Mouse (Mus musculus) thymus, postnatal 14 days (tissue): ENCODE measurements around the gene Slc22a23.

Experiments used
- DNase-seq: peaks from one replicate; pipeline ENCODE4 v3.0.0; 2021

The Slc22a23 gene

DNA sequence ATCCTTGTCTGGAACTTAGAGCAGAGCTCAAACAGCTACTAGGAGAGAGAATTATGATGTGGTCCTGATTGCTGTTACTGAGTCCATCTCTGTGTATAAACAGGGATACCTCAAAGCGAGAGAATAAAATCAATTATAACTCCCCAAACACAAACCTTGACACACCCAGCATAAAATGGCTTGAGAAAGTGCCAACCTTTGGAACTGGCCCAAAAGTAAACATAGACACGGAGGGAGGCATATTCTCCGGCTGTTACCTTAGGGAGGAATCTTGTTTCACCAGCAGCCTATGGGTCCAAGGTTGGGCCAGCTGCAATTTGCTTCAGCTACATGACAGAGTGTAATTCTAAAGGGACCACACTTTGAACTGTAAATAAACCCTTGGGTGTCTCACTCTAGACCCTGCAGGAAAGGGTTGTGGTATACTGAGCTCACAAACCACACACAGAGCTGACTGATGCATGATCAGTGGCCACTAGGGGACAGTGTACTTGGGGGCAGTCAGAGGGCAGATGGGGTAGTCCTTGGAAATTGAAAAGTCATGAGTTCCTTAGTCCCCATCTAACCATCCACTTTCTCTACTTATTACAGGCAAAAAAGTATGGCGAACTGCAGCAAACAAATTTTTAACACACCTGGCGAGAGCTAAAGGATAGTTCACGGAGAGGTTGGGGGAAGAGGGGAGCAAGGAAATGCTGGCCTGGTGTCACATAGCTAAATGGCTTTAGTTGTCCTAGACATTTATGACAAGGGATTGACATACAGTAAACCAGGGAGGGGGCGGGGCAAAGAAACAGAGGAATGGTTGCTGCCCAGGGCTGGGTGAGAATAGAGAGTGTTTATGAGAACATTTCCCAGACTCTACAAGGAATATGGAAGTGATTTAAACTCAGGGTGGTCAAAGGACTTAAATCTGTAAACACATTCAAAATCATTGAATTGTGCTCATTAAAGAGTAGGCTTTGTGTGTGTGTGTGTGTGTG lies 45.3 kb downstream of the Slc22a23 start:
- no peak for DNase-seq

- no peak for DNase-seq
These were observed 46.3 kb downstream of the Slc22a23 start for GRCm38 (mm10) chr13:34298674-34299073.

GRCm38 (mm10) chr13:34298061-34298460 lies 46.9 kb downstream of the Slc22a23 start:
- no peak for DNase-seq

- no peak for DNase-seq
These were observed 49.1 kb downstream of the Slc22a23 start for GRCm38 (mm10) chr13:34295787-34296435.

DNA sequence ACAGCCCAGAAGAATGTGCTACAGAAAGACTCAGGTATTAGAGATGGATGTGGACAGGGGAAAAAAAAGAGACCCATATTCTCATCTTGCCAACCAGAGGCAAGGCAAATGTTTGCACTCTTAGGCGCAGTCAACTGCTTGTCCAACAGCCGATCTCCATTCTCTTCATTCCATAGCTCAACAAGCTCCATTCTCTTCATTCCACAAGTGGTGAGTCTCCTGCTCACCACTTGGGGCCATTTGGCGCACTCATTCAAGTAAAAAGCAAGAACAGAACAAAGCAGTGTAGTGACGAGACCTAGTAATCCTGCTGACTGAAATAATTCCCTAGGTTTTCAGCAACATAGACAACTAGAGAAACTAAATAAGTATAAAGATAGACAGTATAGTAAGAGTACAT lies 50.8 kb downstream of the Slc22a23 start:
- no peak for DNase-seq

DNA sequence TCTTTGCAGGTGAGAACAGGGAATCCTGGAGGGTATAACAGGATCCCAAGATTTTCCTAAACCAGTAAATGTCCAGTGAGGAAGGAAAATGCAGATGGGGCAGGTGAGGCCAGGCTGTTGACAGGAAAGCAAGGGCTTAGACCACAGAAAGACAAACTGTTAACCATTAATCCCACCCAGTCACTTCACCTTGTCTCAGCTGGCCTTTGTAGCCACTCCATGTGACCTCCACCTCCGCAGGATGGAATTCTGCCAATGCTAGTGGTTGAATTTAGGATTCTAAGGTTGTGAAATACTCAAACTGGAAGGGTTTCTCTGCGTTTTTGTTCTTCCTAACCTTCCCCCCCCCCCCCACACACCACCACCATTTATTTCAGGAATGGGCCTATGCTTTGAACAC lies 52.9 kb downstream of the Slc22a23 start:
- no peak for DNase-seq

DNA sequence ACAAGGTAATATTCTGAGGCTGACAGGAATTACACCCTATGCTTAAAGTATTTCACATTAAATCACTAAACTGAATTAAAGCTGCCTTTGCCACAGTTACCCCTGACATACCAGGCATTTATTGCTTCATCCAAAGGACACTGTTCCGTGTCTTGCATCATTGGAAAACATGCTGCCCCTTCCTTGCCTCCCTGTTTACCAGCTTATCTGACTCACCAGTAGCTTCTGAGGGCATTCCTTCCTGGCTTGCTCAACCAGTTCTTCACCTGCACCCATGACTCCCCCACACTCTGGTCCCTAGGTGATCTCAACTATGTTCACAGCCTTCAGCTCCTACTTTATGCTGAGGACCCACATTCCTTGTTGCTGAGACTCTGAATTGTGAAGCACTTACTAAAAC lies 54.6 kb downstream of the Slc22a23 start:
- DNase-seq = no peak

- no peak for DNase-seq
These were observed 55.4 kb downstream of the Slc22a23 start for GRCm38 (mm10) chr13:34289567-34289966.

DNA sequence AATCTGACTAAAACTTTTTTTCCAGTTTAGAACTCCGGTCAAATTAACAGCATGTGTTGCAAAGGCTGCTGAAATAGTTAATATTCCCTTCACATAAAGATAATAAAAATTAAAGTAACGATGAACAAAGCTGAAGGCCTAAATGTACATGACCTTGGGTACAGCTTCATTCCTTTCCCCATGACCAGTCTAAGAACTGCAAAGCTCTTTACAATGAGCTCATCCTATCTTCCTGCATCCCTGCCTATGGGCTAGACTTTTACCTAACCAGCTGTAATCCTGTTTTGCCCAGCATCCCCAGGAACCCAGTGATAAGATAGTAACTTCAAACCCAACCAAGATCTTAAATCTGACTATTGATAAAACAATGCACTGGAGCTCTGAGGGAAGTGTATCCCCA lies 56.9 kb downstream of the Slc22a23 start:
- no peak for DNase-seq

GRCm38 (mm10) chr13:34287601-34288083 lies 57.3 kb downstream of the Slc22a23 start:
- DNase-seq = no peak

GRCm38 (mm10) chr13:34281360-34281759 lies 63.6 kb downstream of the Slc22a23 start:
- DNase-seq = no peak

- DNase-seq = no peak
These were observed 66.2 kb downstream of the Slc22a23 start for GRCm38 (mm10) chr13:34278759-34279270.

GRCm38 (mm10) chr13:34278288-34278701 lies 66.7 kb downstream of the Slc22a23 start:
- no peak for DNase-seq

GRCm38 (mm10) chr13:34277611-34278010 lies 67.4 kb downstream of the Slc22a23 start:
- no peak for DNase-seq

DNA sequence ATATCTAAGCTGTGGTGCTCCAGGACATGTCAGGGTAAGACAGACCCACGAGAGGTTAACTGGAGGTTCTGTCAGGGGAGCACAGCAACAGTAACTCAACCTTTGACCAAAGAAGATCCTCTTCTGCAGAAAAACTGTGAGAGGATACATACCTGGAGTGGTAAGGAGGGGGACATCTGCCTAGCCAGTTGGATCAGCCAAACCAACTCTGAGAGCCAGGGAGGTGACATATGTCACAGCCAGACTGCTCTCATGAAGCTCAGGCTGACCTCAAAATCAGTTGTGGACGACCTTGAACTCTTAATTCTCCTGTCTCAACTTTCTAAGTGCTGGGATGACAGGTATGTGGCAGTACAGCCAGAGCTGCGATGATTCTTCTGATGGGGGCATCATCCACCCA lies 68.0 kb downstream of the Slc22a23 start:
- no peak for DNase-seq

- DNase-seq = no peak
These were observed 70.1 kb downstream of the Slc22a23 start for GRCm38 (mm10) chr13:34274890-34275289.

GRCm38 (mm10) chr13:34274417-34274816 lies 70.6 kb downstream of the Slc22a23 start:
- no peak for DNase-seq

GRCm38 (mm10) chr13:34272275-34273054 lies 72.5 kb downstream of the Slc22a23 start:
- DNase-seq = no peak

DNA sequence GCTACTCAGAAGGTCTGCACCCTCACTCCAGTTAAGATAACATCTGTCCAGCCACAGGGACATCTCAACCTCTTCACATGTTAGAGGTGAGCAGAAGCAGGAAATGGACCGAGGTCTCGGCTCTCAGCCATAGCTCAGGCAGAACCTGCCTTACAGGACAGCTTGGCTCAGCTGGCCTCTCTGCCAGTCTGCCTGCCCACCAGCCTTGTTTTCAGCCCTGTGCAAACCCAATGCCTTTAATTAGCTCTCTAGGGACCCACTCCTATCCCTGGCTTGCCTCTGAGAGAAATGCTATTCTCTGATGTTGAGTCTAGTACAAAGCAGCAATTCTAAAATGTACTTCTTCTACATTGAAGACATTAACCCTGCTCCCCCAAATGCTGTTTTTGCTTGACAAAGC lies 73.3 kb downstream of the Slc22a23 start:
- DNase-seq = no peak

- DNase-seq = no peak
These were observed 73.9 kb downstream of the Slc22a23 start for GRCm38 (mm10) chr13:34270886-34271602.

DNA sequence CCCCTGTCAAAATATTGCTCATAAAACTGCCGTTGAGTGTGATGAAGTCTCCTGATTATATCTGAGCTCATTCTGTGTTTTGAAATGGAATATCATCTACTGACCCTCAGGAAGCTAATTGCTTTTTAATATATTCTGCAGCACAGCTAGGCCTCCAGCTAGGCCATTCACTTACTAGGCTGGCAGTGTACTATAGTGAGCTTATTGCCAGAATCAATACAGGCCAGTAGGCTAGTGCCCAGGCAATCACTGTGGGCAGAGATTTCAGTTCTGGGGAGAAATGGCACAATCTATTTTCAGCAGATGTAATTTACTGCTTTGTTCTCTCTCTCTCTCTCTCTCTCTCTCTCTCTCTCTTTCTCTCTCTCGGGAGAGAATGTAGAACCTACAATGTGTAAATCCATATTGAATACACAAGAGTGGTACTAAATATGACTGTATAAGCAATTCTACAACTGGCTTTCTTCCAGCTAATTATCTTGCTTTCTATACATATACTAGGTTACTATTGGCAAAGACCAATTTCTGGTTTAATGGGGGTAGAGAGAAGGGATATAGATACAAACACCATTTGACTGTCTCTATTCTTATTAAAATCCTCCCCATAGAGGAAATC lies 75.5 kb downstream of the Slc22a23 start:
- DNase-seq = no peak
